Mouse (Mus musculus): Measurements from ENCODE around the gene Agtrap. TPM values are rescaled to one million over a fixed set of nuclear protein-coding genes. Genes with fewer than 3 reads are reported as not detected.

The Agtrap gene
- polyA plus RNA-seq, 1 experiment from 2014 or later, result 14.2 TPM

- Histone ChIP-seq H3K9ac (no peak overlapping the region), H3K4me2 (replicated peaks) (no peak overlapping the region), H3K4me1 (no peaks in the 10 kb centered on the region), H3K27me3 (no peaks in the 10 kb centered on the region), H3K27ac (replicated peaks) (no peak overlapping the region), H3K9me3 (replicated peaks) (no peaks in the 10 kb centered on the region), H3K36me3 (peaks cover 48% of the 10 kb centered on the region), H3K4me3 (replicated peaks) (no peak overlapping the region)
- 89% methylated on average over 7 of the region's 7 CpGs for WGBS
- no peak for ATAC-seq (ENCODE audit: insufficient number of reproducible peaks, low FRiP score, low TSS enrichment, low read depth)
Observed at GRCm38 (mm10) chr4:148029297-148029696, 58.5 kb downstream of the Agtrap start.

Other genes starting within 250 kb of the Agtrap start
- gene Zfp933, start 239.7 kb downstream of the Agtrap start, polyA plus RNA-seq (2015; fragmentation: Nextera tagmentation; extraction: Ambion mirVana), result 4.6 and 5.3 TPM in 2 replicates
- 40.3 and 43.2 TPM in 2 replicates for gene Miip, start 219.2 kb downstream of the Agtrap start, polyA plus RNA-seq (2015; fragmentation: Nextera tagmentation; extraction: Ambion mirVana)
- gene Fv1, start 219.1 kb downstream of the Agtrap start, polyA plus RNA-seq (2015; fragmentation: Nextera tagmentation; extraction: Ambion mirVana), result 9.1 and 10.9 TPM in 2 replicates
- 38.6 and 39.4 TPM in 2 replicates for gene Mfn2, start 183.3 kb downstream of the Agtrap start, polyA plus RNA-seq (2015; fragmentation: Nextera tagmentation; extraction: Ambion mirVana)
- gene Plod1, start 151.3 kb downstream of the Agtrap start, polyA plus RNA-seq (2015; fragmentation: Nextera tagmentation; extraction: Ambion mirVana), result 92.0 and 93.3 TPM in 2 replicates
- 20.6 and 22.0 TPM in 2 replicates for gene 2510039O18Rik, start 147.1 kb downstream of the Agtrap start, polyA plus RNA-seq (2015; fragmentation: Nextera tagmentation; extraction: Ambion mirVana)
- 0.37 and 0.44 TPM in 2 replicates for gene Nppb, start 102.2 kb downstream of the Agtrap start, polyA plus RNA-seq (2015; fragmentation: Nextera tagmentation; extraction: Ambion mirVana)
- 0.42 and 0.43 TPM in 2 replicates for gene Nppa, start 87.3 kb downstream of the Agtrap start, polyA plus RNA-seq (2015; fragmentation: Nextera tagmentation; extraction: Ambion mirVana)
- 6.3 and 7.6 TPM in 2 replicates for gene Clcn6, start 49.2 kb downstream of the Agtrap start, polyA plus RNA-seq (2015; fragmentation: Nextera tagmentation; extraction: Ambion mirVana)
- 21.3 and 24.9 TPM in 2 replicates for gene Mthfr, start 49.0 kb downstream of the Agtrap start, polyA plus RNA-seq (2015; fragmentation: Nextera tagmentation; extraction: Ambion mirVana)
- gene Mad2l2, start 42.4 kb upstream of the Agtrap start, polyA plus RNA-seq (2015; fragmentation: Nextera tagmentation; extraction: Ambion mirVana), result 52.7 and 53.1 TPM in 2 replicates
- 0.63 and 0.79 TPM in 2 replicates for gene Draxin, start 42.7 kb upstream of the Agtrap start, polyA plus RNA-seq (2015; fragmentation: Nextera tagmentation; extraction: Ambion mirVana)
- gene Fbxo6, start 64.1 kb upstream of the Agtrap start, polyA plus RNA-seq (2015; fragmentation: Nextera tagmentation; extraction: Ambion mirVana), result 20.5 and 22.8 TPM in 2 replicates
- gene Fbxo44, start 72.5 kb upstream of the Agtrap start, polyA plus RNA-seq (2015; fragmentation: Nextera tagmentation; extraction: Ambion mirVana), result 7.8 and 9.2 TPM in 2 replicates
- gene Fbxo2, start 72.6 kb upstream of the Agtrap start, polyA plus RNA-seq (2015; fragmentation: Nextera tagmentation; extraction: Ambion mirVana), result 3.7 and 4.2 TPM in 2 replicates
- gene Disp3, start 199.9 kb upstream of the Agtrap start, polyA plus RNA-seq (2015; fragmentation: Nextera tagmentation; extraction: Ambion mirVana), result 0.16 and 0.40 TPM in 2 replicates